In genomic region chr13:29983037-29983436, GRCm38 (mm10) we compare ENCODE assay signal across 8 mouse cellular contexts. TPM values are rescaled to one million over a fixed set of nuclear protein-coding genes. Genes with fewer than 3 reads are reported as not detected.
DNase-seq lines count a peak whose midpoint lies in the region; ATAC-seq lines count a peak whose summit lies in the region.

No protein-coding gene starts in this region.

- no peaks in the 10 kb centered on the region for H3K9me3 ChIP-seq in limb, embryonic 15.5 days
- H3K9me3 ChIP-seq in neural tube, embryonic 13.5 days: no peaks in the 10 kb centered on the region

- intact Hi-C loops in heart, postnatal 10 days (cut with DNase I): loop anchor here (2.0 to 10.0 kb wide), 4 partner anchors 28 to 1028 kb away; partner anchors contain the start of genes Cdkal1 and Sox4

- H3K27me3 ChIP-seq in limb, embryonic 15.5 days: no peaks in the 10 kb centered on the region
- no peaks in the 10 kb centered on the region for H3K27me3 ChIP-seq in neural tube, embryonic 13.5 days

- WGBS in limb, embryonic 15.5 days: 15% methylated on average over 6 of the region's 6 CpGs
- WGBS in neural tube, embryonic 13.5 days: 26% methylated on average over 6 of the region's 6 CpGs

- no peak for ATAC-seq in CD4-positive, CD25-positive, alpha-beta regulatory T cell, adult 4 months
- ATAC-seq in limb, embryonic 15.5 days (ENCODE audit: insufficient number of reproducible peaks, low FRiP score, low TSS enrichment, low read depth): no peak
- no peak for ATAC-seq in neural tube, embryonic 13.5 days (ENCODE audit: low read depth)

- DNase-seq in CD4-positive, CD25-positive, alpha-beta regulatory T cell, adult 2 months (ENCODE audit: low read depth, low spot score): peak; percentile 67
- DNase-seq in right cerebral cortex, adult 2 months (ENCODE audit: low spot score in 2 of 2): peak; percentile 18 to 28
- DNase-seq in right cerebral cortex, postnatal 36 days (ENCODE audit: low spot score in 2 of 2): no peak
- DNase-seq in heart, postnatal 10 days: peak; percentile 37 to 41
- no peak for DNase-seq in yolk sac, embryonic 10.5 days (ENCODE audit: low spot score)

- peak overlapping the region; percentile 87 for H3K4me3 ChIP-seq in limb, embryonic 15.5 days
- peak overlapping the region; percentile 98 for H3K4me3 ChIP-seq in neural tube, embryonic 13.5 days

- no peak overlapping the region for H3K27ac ChIP-seq in limb, embryonic 15.5 days
- peak overlapping the region; percentile 94 for H3K27ac ChIP-seq in neural tube, embryonic 13.5 days (replicated peaks)

- H3K36me3 ChIP-seq in limb, embryonic 15.5 days: no peaks in the 10 kb centered on the region
- H3K36me3 ChIP-seq in neural tube, embryonic 13.5 days: peaks cover 6% of the 10 kb centered on the region; the same call in 1 of the 2 replicates

- peaks cover 7% of the 10 kb centered on the region for H3K4me1 ChIP-seq in limb, embryonic 15.5 days
- peaks cover 37% of the 10 kb centered on the region for H3K4me1 ChIP-seq in neural tube, embryonic 13.5 days (replicated peaks)

- H3K4me2 ChIP-seq in limb, embryonic 15.5 days: peak overlapping the region; percentile 96
- peak overlapping the region; percentile 100 for H3K4me2 ChIP-seq in neural tube, embryonic 13.5 days

- H3K9ac ChIP-seq in limb, embryonic 15.5 days: peak overlapping the region; percentile 97; the same call in 1 of the 2 replicates
- peak overlapping the region; percentile 97 for H3K9ac ChIP-seq in neural tube, embryonic 13.5 days

RNA-seq across cellular contexts. Expression of gene E2f3, which starts 2.8 kb away (rescaled TPM):
- polyA plus RNA-seq in CD4-positive, CD25-positive, alpha-beta regulatory T cell, adult 4 months (2017; shearing (Covaris generic)): 1 to 10 TPM; 2.8 to 3.8 TPM
- 10 to 100 TPM; 12.0 to 13.4 TPM for total RNA-seq in heart, postnatal 10 days (2021)
- polyA plus RNA-seq in limb, embryonic 15.5 days (2015; fragmentation: Nextera tagmentation; extraction: Ambion mirVana): 8.2 and 9.4 TPM in 2 replicates
- polyA plus RNA-seq in neural tube, embryonic 13.5 days (2015; fragmentation: Nextera tagmentation; extraction: Ambion mirVana): 4.9 and 5.1 TPM in 2 replicates

Comparison
In these comparisons a context has a peak if more than half of its experiments do, and no peak if none do; other contexts are left out.
1. DNase-seq: peak in CD4-positive, CD25-positive, alpha-beta regulatory T cell, adult 2 months (single experiment), right cerebral cortex, adult 2 months (2 of 2) and heart, postnatal 10 days (2 of 2); none in right cerebral cortex, postnatal 36 days (0 of 2) and yolk sac, embryonic 10.5 days (single experiment).